Mouse (Mus musculus) heart, embryonic 13.5 days (tissue): Measurements from ENCODE around the gene Btnl1. TPM values are rescaled to one million over a fixed set of nuclear protein-coding genes. Genes with fewer than 3 reads are reported as not detected.

Source experiments
- ATAC-seq: fragments of 200-750 bp; cut with Nextera tagmentation; 2 replicates; pipeline ENCODE4 v1.8.0; 2017; ENCODE audit warnings: moderate TSS enrichment; ENCODE audit not compliant: insufficient number of reproducible peaks, low FRiP score, low TSS enrichment; ENCODE audit errors: extremely low read depth
- H3K27ac ChIP-seq: fragments of 300-500 bp; sonication (generic); replicated peaks from 2 replicates; pipeline ENCODE4 v1.5.1; 2015; ENCODE audit warnings: moderate library complexity, mild to moderate bottlenecking, inconsistent platforms
- H3K27me3 ChIP-seq: fragments of 300-500 bp; sonication (generic); replicated peaks from 2 replicates; pipeline ENCODE4 v1.6.1; 2015; ENCODE audit warnings: mild to moderate bottlenecking, inconsistent platforms
- H3K36me3 ChIP-seq: fragments of 300-500 bp; sonication (generic); 2 replicates; pipeline ENCODE4 v1.6.1; 2015; ENCODE audit warnings: mild to moderate bottlenecking, inconsistent platforms
- H3K4me1 ChIP-seq: fragments of 300-500 bp; sonication (generic); 2 replicates; pipeline ENCODE4 v1.6.1; 2015; ENCODE audit warnings: inconsistent platforms
- H3K4me2 ChIP-seq: fragments of 300-500 bp; sonication (generic); 2 replicates; pipeline ENCODE4 v1.6.1; 2015; ENCODE audit warnings: inconsistent platforms, mild to moderate bottlenecking, moderate library complexity
- H3K4me3 ChIP-seq: fragments of 300-500 bp; sonication (generic); 2 replicates; pipeline ENCODE4 v1.5.1; 2015; ENCODE audit warnings: moderate library complexity, mild to moderate bottlenecking, inconsistent platforms
- H3K9ac ChIP-seq: fragments of 300-500 bp; sonication (generic); 2 replicates; pipeline ENCODE4 v1.6.1; 2015; ENCODE audit warnings: inconsistent platforms, mild to moderate bottlenecking, moderate library complexity
- H3K9me3 ChIP-seq: fragments of 300-500 bp; sonication (generic); 2 replicates; pipeline ENCODE4 v1.6.1; 2016; ENCODE audit warnings: inconsistent platforms
- WGBS: fragments of 180-500 bp; shearing (Covaris S2); methylation state at CpG from one replicate; pipeline ENCODE4 v1.1.7; 2015; ENCODE audit warnings: mixed read lengths; 5-methylcytosine and 5-hydroxymethylcytosine counted together
- polyA plus RNA-seq: library from polyadenylated mRNA; unstranded; fragments of >200 nt; fragmentation: Nextera tagmentation; extraction: Ambion mirVana; gene quantifications from 2 replicates; pipeline ENCODE4 v1.2.1, GENCODE M21; 2015

Gene Btnl1
- polyA plus RNA-seq, 1 experiment from 2014 or later = not detected

DNA sequence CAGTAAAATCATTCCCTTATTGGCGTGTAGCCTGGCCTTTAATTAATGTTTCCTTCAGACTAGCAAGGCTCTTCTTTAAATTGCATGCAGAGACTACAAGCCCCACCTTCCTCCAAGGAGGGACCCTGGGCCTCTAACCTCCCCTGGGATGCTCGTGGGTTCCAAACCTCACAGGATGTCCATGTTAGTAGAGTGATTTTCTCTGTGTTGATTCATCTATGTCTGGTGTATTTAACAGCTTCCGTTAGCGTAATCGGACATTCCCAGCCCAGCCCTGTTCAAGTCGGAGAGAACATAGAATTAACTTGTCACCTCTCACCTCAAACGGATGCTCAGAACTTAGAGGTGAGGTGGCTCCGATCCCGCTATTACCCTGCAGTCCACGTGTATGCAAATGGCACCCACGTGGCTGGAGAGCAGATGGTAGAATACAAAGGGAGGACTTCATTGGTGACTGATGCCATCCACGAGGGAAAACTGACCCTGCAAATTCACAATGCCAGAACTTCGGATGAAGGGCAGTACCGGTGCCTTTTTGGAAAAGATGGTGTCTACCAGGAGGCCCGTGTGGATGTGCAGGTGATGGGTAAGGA lies 13.9 kb upstream of the Btnl1 start:
- H3K9ac ChIP-seq = no peak overlapping the region
- no peaks in the 10 kb centered on the region for H3K27me3 ChIP-seq
- H3K9me3 ChIP-seq = no peaks in the 10 kb centered on the region
- H3K4me1 ChIP-seq = no peaks in the 10 kb centered on the region
- 70% methylated on average over 15 of the region's 15 CpGs for WGBS
- H3K4me3 ChIP-seq = no peak overlapping the region
- H3K36me3 ChIP-seq = no peaks in the 10 kb centered on the region
- H3K27ac ChIP-seq = no peak overlapping the region
- H3K4me2 ChIP-seq = no peak overlapping the region
- no peak for ATAC-seq

DNA sequence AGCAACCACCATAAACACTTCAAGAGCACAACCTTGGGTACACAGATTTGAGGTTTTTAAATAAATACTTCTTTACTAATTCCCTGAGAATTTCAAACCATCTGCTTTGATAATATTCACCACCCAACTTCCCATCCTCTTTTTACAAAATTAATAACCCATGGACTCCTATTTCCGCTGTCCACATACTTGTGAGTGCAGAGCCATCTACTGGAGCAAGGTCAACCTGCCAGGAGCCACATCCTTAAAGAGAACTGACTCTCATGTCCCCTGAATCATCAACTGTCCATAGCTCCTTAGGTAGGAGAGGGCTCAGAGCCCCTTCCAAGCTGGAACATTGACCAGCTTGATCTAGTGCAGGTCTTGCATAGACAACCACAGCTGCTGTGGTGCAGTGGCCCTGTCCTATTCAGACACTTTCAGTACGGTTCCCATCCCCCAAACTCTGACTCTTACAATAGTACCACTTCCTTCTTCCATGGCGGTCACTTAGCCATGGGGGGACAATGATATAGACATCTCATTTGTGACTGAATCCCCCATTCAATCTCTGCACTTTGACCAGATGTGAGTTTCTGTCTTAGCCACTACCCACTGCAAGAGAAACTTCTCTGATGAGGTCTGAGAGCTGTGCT lies 13.1 kb upstream of the Btnl1 start:
- Histone ChIP-seq H3K9ac (no peak overlapping the region), H3K27me3 (no peaks in the 10 kb centered on the region), H3K27ac (no peak overlapping the region), H3K4me1 (no peaks in the 10 kb centered on the region), H3K9me3 (no peaks in the 10 kb centered on the region), H3K36me3 (no peaks in the 10 kb centered on the region), H3K4me2 (no peak overlapping the region), H3K4me3 (no peak overlapping the region)
- 65% methylated on average over 3 of the region's 3 CpGs for WGBS
- ATAC-seq = no peak

- no peaks in the 10 kb centered on the region for H3K9me3 ChIP-seq
- no peak overlapping the region for H3K27ac ChIP-seq
- no peak overlapping the region for H3K9ac ChIP-seq
- no peaks in the 10 kb centered on the region for H3K4me1 ChIP-seq
- 63% methylated on average over 10 of the region's 10 CpGs for WGBS
- no peaks in the 10 kb centered on the region for H3K27me3 ChIP-seq
- no peak for ATAC-seq
- H3K4me3 ChIP-seq = no peak overlapping the region
- no peaks in the 10 kb centered on the region for H3K36me3 ChIP-seq
- H3K4me2 ChIP-seq = no peak overlapping the region
Observed at GRCm38 (mm10) chr17:34365031-34365430, 11.9 kb upstream of the Btnl1 start.

DNA sequence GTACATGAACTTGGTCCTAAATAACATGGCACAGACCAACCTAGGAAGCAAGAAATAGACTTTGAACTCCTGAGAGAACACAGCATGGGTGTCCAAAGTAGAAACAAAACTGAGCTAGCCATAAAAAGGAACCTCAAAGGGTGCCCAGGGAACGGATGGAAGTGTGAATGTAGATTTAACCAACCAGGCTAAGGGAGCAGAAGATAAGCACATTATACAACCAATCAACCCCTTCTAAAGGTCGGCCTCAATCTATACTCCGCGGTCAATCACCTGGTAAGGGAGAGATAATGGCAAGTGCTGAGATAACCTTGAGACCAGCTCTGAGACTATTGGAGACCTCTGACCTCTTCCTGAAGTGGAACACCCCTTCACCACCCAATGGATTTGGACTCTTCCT lies 6.4 kb upstream of the Btnl1 start:
- Histone ChIP-seq H3K4me2 (no peak overlapping the region), H3K36me3 (no peaks in the 10 kb centered on the region), H3K4me3 (no peak overlapping the region), H3K4me1 (no peaks in the 10 kb centered on the region), H3K9ac (no peak overlapping the region), H3K27ac (no peak overlapping the region), H3K27me3 (peaks cover 13% of the 10 kb centered on the region), H3K9me3 (no peaks in the 10 kb centered on the region)
- 61% methylated on average over 4 of the region's 4 CpGs for WGBS
- ATAC-seq = no peak

GRCm38 (mm10) chr17:34373055-34373709 lies 3.8 kb upstream of the Btnl1 start:
- no peak overlapping the region for H3K4me2 ChIP-seq
- H3K9ac ChIP-seq = no peak overlapping the region
- H3K27ac ChIP-seq = no peak overlapping the region
- H3K4me3 ChIP-seq = no peak overlapping the region
- no peaks in the 10 kb centered on the region for H3K36me3 ChIP-seq
- no peaks in the 10 kb centered on the region for H3K9me3 ChIP-seq
- no peaks in the 10 kb centered on the region for H3K4me1 ChIP-seq
- 70% methylated on average over 6 of the region's 6 CpGs for WGBS
- ATAC-seq = no peak
- H3K27me3 ChIP-seq = peaks cover 13% of the 10 kb centered on the region

DNA sequence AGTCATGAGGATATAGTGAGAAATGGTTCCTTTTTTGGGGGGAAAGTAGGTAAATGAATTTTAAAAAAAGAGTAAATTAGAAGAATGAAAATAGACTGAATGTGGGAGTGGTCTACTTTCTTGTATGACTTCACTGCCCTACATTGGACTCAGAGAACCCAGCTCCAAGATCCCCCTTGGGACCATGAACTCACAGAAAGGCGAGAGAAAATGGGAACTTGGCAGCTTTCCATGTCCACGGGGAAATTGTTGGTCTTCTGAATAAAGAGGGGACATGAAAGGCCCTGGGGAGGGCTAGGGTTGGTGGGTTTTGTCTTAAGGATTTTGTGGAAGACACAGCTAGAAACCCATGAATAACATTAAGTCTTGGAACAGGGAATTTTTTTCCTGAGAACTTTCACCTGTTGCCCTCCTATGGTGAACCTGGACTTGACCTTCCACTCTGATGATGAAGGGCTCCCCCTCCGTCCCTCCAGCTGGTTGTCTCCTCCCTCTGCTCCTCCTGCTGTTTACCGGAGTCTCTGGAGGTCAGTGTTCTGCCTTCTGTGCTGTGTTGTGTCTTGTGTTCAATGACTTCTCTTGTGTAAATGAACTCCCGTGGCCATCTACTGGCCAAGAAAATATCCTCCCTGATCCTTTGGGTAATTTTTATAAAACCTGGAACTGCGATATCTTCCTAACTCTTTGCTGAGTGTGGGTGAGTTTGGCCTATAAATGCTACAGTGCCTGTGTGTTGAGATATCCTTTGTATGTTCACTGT lies 698 bp downstream of the Btnl1 start:
- Histone ChIP-seq H3K27ac (no peak overlapping the region), H3K9me3 (no peaks in the 10 kb centered on the region), H3K4me3 (no peak overlapping the region), H3K4me2 (no peak overlapping the region), H3K36me3 (no peaks in the 10 kb centered on the region), H3K4me1 (no peaks in the 10 kb centered on the region), H3K27me3 (peaks cover 20% of the 10 kb centered on the region), H3K9ac (no peak overlapping the region)
- ATAC-seq = no peak
- 55% methylated on average over 6 of the region's 6 CpGs for WGBS

GRCm38 (mm10) chr17:34378716-34379115 lies 1.8 kb downstream of the Btnl1 start:
- Histone ChIP-seq H3K4me2 (no peak overlapping the region), H3K4me3 (no peak overlapping the region), H3K36me3 (no peaks in the 10 kb centered on the region), H3K9ac (no peak overlapping the region), H3K9me3 (no peaks in the 10 kb centered on the region), H3K27me3 (peaks cover 14% of the 10 kb centered on the region; the same call in 1 of the 2 replicates), H3K4me1 (no peaks in the 10 kb centered on the region), H3K27ac (no peak overlapping the region)
- WGBS = 65% methylated on average over 2 of the region's 2 CpGs
- no peak for ATAC-seq

- 76% methylated on average over 7 of the region's 7 CpGs for WGBS
Observed at GRCm38 (mm10) chr17:34379451-34379850, 2.5 kb downstream of the Btnl1 start.

DNA sequence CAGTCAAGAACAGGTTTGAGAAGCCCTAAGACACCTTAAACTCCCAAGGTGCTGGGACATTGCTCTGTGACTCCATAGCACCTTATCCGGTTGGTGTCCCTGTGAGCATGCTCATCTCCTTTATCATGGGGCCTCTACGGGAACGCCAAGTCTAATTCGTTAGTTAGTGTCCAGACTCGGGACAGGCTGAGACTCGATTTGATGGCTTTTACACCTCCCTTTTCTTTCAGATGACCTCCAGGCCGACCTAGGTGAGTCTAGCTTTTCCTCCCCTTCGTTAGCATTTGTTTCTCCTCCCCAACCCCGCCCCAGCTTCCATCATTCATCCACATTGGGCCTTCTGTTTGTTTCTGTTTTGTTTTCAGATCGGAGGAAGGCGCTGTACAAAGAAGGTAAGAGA lies 4.9 kb downstream of the Btnl1 start:
- H3K9me3 ChIP-seq = no peaks in the 10 kb centered on the region
- H3K4me3 ChIP-seq = no peak overlapping the region
- no peak overlapping the region for H3K4me2 ChIP-seq
- no peaks in the 10 kb centered on the region for H3K4me1 ChIP-seq
- H3K36me3 ChIP-seq = no peaks in the 10 kb centered on the region
- no peak overlapping the region for H3K9ac ChIP-seq
- no peak for ATAC-seq
- 66% methylated on average over 11 of the region's 11 CpGs for WGBS
- H3K27me3 ChIP-seq = peaks cover 13% of the 10 kb centered on the region; the same call in 1 of the 2 replicates
- no peak overlapping the region for H3K27ac ChIP-seq

More at GRCm38 (mm10) chr17:34379451-34379850, 2.5 kb downstream of the Btnl1 start:
- ATAC-seq = no peak
- H3K4me2 ChIP-seq = no peak overlapping the region
- no peak overlapping the region for H3K4me3 ChIP-seq
- H3K4me1 ChIP-seq = no peaks in the 10 kb centered on the region
- H3K9ac ChIP-seq = no peak overlapping the region
- peaks cover 11% of the 10 kb centered on the region; the same call in 1 of the 2 replicates for H3K27me3 ChIP-seq
- no peaks in the 10 kb centered on the region for H3K9me3 ChIP-seq
- no peaks in the 10 kb centered on the region for H3K36me3 ChIP-seq
- H3K27ac ChIP-seq = no peak overlapping the region

DNA sequence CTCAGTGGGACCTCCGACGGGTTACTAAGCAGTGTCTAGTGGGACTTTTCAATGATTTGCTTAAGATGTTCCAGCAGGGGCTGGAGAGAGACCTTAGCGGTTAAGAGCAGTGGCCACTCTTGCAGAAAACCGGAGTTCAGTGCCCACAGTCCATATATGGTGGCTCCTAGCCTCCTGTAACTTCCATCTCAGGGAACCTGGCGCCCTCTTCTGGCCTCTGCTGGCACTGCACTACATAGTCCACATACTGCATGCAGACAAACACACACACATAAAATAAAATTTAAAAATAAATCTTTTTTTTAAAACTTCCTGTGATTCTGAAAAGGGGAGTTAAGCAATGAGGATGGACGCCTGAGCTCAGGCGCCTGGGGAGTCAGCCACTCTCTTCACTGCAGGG lies 6.3 kb downstream of the Btnl1 start:
- no peak for ATAC-seq
- 68% methylated on average over 7 of the region's 7 CpGs for WGBS
- Histone ChIP-seq H3K36me3 (no peaks in the 10 kb centered on the region), H3K4me3 (no peak overlapping the region), H3K27me3 (peaks cover 13% of the 10 kb centered on the region; the same call in 1 of the 2 replicates), H3K9me3 (no peaks in the 10 kb centered on the region), H3K4me2 (no peak overlapping the region), H3K4me1 (no peaks in the 10 kb centered on the region), H3K27ac (no peak overlapping the region), H3K9ac (no peak overlapping the region)

- ATAC-seq = no peak
Observed at GRCm38 (mm10) chr17:34384699-34385098, 7.8 kb downstream of the Btnl1 start.

More at GRCm38 (mm10) chr17:34384699-34385098, 7.8 kb downstream of the Btnl1 start:
- H3K4me3 ChIP-seq = no peak overlapping the region
- peaks cover 10% of the 10 kb centered on the region for H3K27me3 ChIP-seq
- no peaks in the 10 kb centered on the region for H3K9me3 ChIP-seq
- H3K27ac ChIP-seq = no peak overlapping the region
- no peak overlapping the region for H3K9ac ChIP-seq
- H3K4me2 ChIP-seq = no peak overlapping the region
- no peaks in the 10 kb centered on the region for H3K4me1 ChIP-seq
- H3K36me3 ChIP-seq = no peaks in the 10 kb centered on the region
- 62% methylated on average over 3 of the region's 3 CpGs for WGBS
